Mouse (Mus musculus) G1E-ER4 (cell line): ENCODE measurements around the gene 1520401A03Rik. TPM values are rescaled to one million over a fixed set of nuclear protein-coding genes. Genes with fewer than 3 reads are reported as not detected.

ENCODE experiments used
- GATA1 ChIP-seq: IDR thresholded peaks from one replicate; pipeline ENCODE4 v1.8.0; 2012; ENCODE audit warnings: low read length, inconsistent platforms
- polyA plus RNA-seq: library from polyadenylated mRNA; stranded (reverse); fragments of >175 nt; gene quantifications from 2 replicates; pipeline ENCODE4 v1.2.3, GENCODE M21; 2012

Gene 1520401A03Rik
- polyA plus RNA-seq, 1 experiment, result not detected

GRCm38 (mm10) chr17:23726758-23727142 is 4.2 kb upstream of the 1520401A03Rik start:
- no peak for TF ChIP-seq GATA1

- no peak for TF ChIP-seq GATA1
These were observed 3.6 kb upstream of the 1520401A03Rik start, which contains the start of gene Pkmyt1 for GRCm38 (mm10) chr17:23725999-23726757. Gene Pkmyt1, plus strand, starts transcription at chr17:23726336.

DNA sequence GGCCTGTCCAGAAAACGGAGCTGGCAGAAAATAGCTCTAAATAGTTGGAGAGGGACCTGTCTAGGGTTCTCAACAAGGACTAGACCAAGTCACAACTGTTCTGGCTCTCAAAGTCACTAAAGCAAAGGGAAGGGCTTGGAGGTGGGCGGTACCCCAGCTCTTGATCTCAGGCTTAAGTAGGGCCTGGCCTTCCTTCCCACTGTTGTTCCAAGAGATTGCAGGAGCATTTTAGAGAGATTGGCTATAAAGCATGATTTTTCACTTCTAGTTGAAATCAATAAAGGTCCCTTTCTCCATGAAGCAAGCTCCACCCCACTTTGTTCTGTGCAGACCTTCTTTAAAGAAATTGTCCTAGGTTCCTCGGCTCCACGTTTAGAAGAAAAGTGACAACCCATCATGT is 2.9 kb upstream of the 1520401A03Rik start:
- no peak for TF ChIP-seq GATA1

- no peak for TF ChIP-seq GATA1
These were observed 697 bp downstream of the 1520401A03Rik start for GRCm38 (mm10) chr17:23721886-23722285.

- no peak for TF ChIP-seq GATA1
These were observed 3.1 kb downstream of the 1520401A03Rik start for GRCm38 (mm10) chr17:23719455-23719854.

- TF ChIP-seq GATA1, result no peak
These were observed 5.6 kb downstream of the 1520401A03Rik start for GRCm38 (mm10) chr17:23717003-23717402.

DNA sequence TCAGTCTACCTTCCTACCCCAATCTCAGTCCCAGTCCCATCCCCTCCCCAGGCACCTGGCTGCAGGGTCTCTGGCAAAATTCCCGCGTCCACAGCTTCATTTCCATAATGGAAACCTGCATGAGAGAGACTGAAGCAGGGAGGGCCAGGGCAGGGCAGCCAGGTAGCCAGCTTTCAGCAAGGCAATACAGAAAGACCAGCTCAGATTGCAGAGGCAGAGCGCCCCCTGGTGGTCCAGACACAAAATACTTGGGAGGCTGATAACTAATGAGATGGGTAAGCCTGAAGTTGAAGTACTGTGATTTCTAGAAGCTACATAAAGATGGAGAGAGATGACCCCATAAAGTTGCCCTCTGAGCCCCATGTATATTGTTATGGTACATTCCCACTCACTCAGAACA is 16.4 kb downstream of the 1520401A03Rik start:
- TF ChIP-seq GATA1, result no peak

- TF ChIP-seq GATA1, result no peak
These were observed 17.0 kb downstream of the 1520401A03Rik start for GRCm38 (mm10) chr17:23705525-23706104.

DNA sequence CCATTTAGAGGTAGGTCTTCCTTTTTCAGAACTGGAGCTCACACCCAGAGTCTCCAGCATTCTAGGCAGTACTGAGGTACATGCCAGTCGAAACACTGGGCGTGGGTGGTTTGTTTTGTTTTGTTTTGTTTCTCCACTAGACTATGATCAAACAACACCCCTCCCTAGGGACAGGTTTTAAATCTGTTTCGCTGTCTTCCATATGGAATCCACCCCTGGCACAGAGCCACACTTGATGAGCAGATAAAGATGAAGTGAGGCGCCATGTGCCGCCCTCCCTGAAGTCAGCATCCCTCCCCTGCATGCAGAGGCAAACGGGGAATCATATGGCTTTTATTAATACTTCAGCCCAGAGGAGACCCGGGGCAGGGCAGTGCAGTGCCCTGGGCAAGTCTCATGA is 17.8 kb downstream of the 1520401A03Rik start:
- no peak for TF ChIP-seq GATA1

- TF ChIP-seq GATA1, result no peak
These were observed 19.3 kb downstream of the 1520401A03Rik start for GRCm38 (mm10) chr17:23703301-23703700.

DNA sequence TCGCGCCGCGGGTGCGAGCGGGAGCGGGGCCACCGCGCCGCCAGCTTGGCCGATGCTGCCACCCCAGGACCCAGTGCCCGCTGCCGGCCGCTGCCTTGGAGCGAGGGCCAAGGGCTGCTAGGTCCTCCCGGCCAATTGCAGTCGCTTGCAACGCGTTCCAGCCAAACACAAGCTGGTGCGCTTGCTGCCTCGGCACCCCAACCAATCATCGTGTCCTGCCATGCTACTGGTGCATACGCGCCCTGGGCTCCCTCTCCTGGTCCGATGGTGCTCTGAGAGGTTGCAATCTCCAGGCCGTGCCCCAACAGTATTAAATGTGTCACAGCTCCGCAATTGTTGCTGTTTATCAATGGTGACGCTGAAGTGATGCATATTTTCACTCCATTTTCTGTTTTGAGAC is 22.5 kb downstream of the 1520401A03Rik start:
- TF ChIP-seq GATA1, result no peak

DNA sequence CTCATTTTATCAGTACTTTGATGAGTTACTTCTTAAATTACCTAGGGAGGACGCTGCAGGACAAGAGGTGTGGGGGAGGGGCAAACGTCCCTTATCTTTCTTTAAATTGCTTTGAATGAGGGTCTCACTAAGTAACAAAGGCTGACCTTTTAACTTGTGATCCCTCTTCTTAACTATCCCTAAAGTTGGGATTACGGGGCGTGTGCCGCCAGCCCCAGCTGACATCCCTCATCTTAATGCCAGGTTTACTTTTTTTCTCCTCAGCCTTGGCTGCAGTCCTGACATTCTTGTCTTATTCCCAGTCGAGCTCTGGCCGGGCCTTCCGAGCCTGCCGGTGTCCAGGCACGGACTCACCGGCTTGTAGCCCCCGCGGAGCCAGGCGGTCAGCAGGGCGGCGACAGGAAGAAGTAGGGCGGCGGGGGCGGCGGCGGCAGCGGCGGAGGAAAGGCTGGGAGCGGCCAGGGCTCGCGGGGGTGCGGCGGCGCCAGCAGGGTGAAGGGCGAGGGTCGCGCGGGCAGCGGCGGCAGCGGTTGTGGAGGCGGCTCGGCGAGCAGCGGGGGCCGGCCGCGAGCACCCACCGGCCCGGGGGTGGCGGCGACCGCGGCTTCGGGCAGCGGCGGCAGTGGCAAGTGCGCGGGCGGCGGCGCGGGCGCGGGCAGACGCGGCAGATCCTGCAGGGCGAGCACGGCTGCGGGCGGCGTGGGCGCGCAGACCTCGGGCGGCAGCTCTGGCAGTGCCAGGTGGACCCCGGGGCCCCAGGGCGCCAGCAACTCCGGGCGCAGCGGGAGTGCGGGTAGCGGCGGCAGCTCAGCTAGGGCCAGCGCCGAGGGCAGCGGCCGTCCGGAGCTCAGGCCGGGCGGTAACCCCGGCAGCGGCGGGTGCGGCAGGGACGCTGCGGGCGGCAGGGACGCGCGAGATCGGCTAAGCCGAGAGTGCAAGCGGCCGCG is 23.2 kb downstream of the 1520401A03Rik start:
- TF ChIP-seq GATA1, result no peak

- TF ChIP-seq GATA1, result no peak
These were observed 26.8 kb downstream of the 1520401A03Rik start for GRCm38 (mm10) chr17:23695801-23696200.

DNA sequence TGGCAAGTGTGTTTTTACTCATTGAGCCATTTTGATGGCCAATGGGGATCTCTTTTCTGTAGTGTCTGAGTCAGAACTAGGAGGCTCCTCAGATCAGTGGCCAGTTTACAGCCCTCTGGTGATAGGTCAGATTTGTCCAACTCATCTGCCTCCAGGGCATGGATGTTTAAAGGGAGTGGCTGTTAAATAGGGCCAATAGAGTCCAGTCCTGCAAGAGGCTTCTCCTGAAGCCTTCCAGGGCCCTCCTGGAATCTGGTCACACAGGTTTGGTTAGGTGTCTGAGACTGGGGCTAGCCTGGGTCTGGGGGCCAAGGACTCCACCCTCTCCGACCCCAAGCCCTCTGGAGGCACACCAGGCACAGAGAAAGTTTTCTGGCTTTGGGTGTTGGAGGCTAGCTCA is 28.1 kb downstream of the 1520401A03Rik start:
- TF ChIP-seq GATA1, result no peak

GRCm38 (mm10) chr17:23683856-23684672 is 38.5 kb downstream of the 1520401A03Rik start, which contains the start of gene Cldn9:
Gene Cldn9, minus strand, starts transcription at chr17:23684026.
- no peak for TF ChIP-seq GATA1

DNA sequence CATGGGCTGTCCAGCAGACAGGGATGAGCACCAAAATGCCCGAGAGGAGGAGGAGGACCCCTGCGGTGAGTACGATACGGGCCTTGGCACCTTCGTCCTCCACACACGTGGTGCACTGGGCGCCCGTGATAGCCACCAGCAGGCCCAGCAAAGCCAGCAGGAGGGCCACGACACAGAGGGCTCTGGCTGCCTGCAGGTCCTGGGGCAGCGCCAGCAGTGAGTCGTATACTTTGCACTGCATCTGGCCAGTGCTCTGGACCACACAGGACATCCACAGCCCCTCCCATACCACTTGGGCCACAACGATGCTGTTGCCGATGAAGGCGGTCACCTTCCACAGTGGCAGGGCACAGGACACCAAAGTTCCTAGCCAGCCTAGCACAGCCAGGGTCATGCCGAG is 39.4 kb downstream of the 1520401A03Rik start:
- TF ChIP-seq GATA1, result no peak
